Mouse (Mus musculus) G1E (cell line): ENCODE data around the gene Rnf181.

ENCODE experiments used
- CTCF ChIP-seq: IDR thresholded peaks from 2 replicates; pipeline ENCODE4 v1.5.1; 2012; ENCODE audit warnings: low read depth, low read length, inconsistent platforms, mixed read lengths
- GATA1 ChIP-seq: IDR thresholded peaks from 2 replicates; pipeline ENCODE4 v1.6.1; 2012; ENCODE audit warnings: borderline replicate concordance, low read length, inconsistent platforms, mixed read lengths
- GATA2 ChIP-seq: IDR thresholded peaks from 2 replicates; pipeline ENCODE4 v1.6.1; 2012; ENCODE audit warnings: low read depth, low read length, inconsistent platforms, borderline replicate concordance

GRCm38 (mm10) chr6:72318440-72318839 lies 48.3 kb downstream of the Rnf181 start:
- TF ChIP-seq CTCF = no peak
- no peak for TF ChIP-seq GATA2
- TF ChIP-seq GATA1 = no peak
